Mouse (Mus musculus) limb, embryonic 15.5 days (tissue): Measurements from ENCODE around the gene Slc5a4a. TPM values are rescaled to one million over a fixed set of nuclear protein-coding genes. Genes with fewer than 3 reads are reported as not detected.

Source experiments
- ATAC-seq: fragments of 200-750 bp; cut with Nextera tagmentation; 2 replicates; pipeline ENCODE4 v1.8.0; 2017; ENCODE audit warnings: low read depth, moderate TSS enrichment; ENCODE audit not compliant: insufficient number of reproducible peaks, low FRiP score, low TSS enrichment
- H3K27ac ChIP-seq: fragments of 300-500 bp; sonication (generic); 2 replicates; pipeline ENCODE4 v1.5.1; 2015; ENCODE audit warnings: moderate library complexity, mild to moderate bottlenecking, inconsistent platforms
- H3K27me3 ChIP-seq: fragments of 300-500 bp; sonication (generic); 2 replicates; pipeline ENCODE4 v1.6.1; 2015; ENCODE audit warnings: inconsistent platforms
- H3K36me3 ChIP-seq: fragments of 300-500 bp; sonication (generic); 2 replicates; pipeline ENCODE4 v1.6.1; 2015; ENCODE audit warnings: inconsistent platforms
- H3K4me1 ChIP-seq: fragments of 300-500 bp; sonication (generic); 2 replicates; pipeline ENCODE4 v1.6.1; 2015; ENCODE audit warnings: inconsistent platforms
- H3K4me2 ChIP-seq: fragments of 300-500 bp; sonication (generic); 2 replicates; pipeline ENCODE4 v1.6.1; 2015; ENCODE audit warnings: mild to moderate bottlenecking, inconsistent platforms
- H3K4me3 ChIP-seq: fragments of 300-500 bp; sonication (generic); 2 replicates; pipeline ENCODE4 v1.5.1; 2015; ENCODE audit warnings: mild to moderate bottlenecking, inconsistent platforms
- H3K9ac ChIP-seq: fragments of 300-500 bp; sonication (generic); 2 replicates; pipeline ENCODE4 v1.6.1; 2015; ENCODE audit warnings: inconsistent platforms
- H3K9me3 ChIP-seq: fragments of 300-500 bp; sonication (generic); 2 replicates; pipeline ENCODE4 v1.6.1; 2016; ENCODE audit warnings: inconsistent platforms
- WGBS: fragments of 180-500 bp; shearing (Covaris S2); methylation state at CpG from one replicate; pipeline ENCODE4 v1.1.7; 2015; 5-methylcytosine and 5-hydroxymethylcytosine counted together
- microRNA counts: library from miRNA; unstranded; fragments of <30 nt; microRNA quantifications from one replicate; lab custom pipeline; 2016
- microRNA-seq: library from miRNA; unstranded; fragments of <30 nt; microRNA quantifications from one replicate; pipeline ENCODE4, GENCODE M21; 2016
- polyA plus RNA-seq: library from polyadenylated mRNA; unstranded; fragments of >200 nt; fragmentation: Nextera tagmentation; extraction: Ambion mirVana; gene quantifications from 2 replicates; pipeline ENCODE4 v1.2.1, GENCODE M21; 2015

The Slc5a4a gene
- polyA plus RNA-seq, 1 experiment from 2014 or later, result not detected

DNA sequence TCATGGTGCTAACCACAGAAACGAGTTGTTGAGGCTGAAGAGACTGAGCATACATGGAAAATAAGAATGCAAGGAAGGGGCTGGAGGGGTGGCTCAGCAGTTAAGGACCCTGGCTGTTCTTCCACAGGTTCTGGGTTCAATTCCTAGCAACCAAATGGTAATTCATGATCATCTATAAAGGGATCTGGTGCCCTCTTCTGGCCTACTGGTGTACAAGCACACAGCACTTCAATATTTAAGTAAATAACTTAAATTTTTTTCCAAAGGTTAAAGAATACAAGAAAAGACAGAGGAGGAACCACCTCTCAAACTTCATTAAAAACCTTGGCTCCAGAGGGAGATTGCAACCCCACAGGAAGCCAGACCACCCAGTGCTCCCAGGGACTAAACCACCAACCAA, 82.4 kb downstream of the Slc5a4a start:
- no peak overlapping the region for H3K4me3 ChIP-seq

DNA sequence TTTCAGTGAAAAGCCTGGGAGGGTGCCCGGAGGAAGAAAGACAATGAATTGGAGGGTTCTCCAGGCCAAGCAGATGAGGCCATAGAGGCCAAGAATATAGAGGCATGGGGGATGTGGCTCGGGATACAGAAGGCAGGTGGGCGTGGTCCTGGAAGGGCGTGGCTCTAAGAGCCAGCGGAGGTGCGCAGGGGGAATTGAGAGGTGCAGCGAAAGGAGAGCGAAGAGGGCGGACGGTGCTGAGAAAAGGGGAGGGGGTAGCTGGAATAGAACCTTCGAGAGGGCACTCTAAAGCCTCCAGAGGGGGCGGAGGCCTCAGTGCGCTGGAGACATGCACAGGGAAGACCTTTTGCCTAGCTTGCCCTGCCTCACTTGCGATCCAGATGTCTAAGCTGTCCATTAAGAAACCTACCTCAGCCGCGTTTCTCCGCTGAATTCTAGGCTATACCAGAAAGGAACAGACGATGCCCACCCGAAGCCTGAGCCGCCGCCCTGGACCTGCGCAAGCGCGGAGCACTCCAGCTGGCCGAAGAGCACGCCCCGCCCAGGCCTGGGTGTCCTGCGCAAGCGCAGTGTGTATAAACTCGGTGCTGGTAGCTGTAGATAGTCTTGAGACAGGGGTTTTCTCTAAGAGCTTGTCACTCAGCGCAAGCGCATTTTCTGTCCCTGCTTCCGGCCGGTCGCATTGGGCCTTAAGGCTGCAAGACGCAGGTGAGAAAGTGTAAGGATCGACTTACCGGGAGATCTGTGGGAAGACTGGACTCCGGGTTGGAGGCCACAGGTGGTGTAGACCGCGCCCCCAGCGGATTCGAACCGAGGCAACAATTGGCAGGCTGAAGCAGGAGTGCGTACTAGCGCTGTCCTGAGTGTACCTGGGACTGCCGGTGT, 90.3 kb downstream of the Slc5a4a start, which contains the start of gene Prmt2:
Prmt2 (minus strand) TSS at position 525 of the 885 bp plus-strand sequence.
- peak within 1 kb of the TSS; percentile 77 for H3K4me3 ChIP-seq
- WGBS, result under 1% methylated on average over 47 of the region's 47 CpGs
- peaks cover 18% of the 10 kb centered on the region; the same call in 1 of the 2 replicates for H3K4me1 ChIP-seq
- no peaks in the 10 kb centered on the region for H3K9me3 ChIP-seq
- H3K27ac ChIP-seq, result peak within 1 kb of the TSS; percentile 92
- H3K9ac ChIP-seq, result peak within 1 kb of the TSS; percentile 69
- ATAC-seq, result peak; percentile 96
- H3K4me2 ChIP-seq, result peak within 1 kb of the TSS; percentile 80
- H3K27me3 ChIP-seq, result no peaks in the 10 kb centered on the region
- H3K36me3 ChIP-seq, result peaks cover 4% of the 10 kb centered on the region; the same call in 1 of the 2 replicates

More for the DNA sequence above, 82.4 kb downstream of the Slc5a4a start:
- H3K27me3 ChIP-seq, result no peaks in the 10 kb centered on the region
- no peak for ATAC-seq
- no peaks in the 10 kb centered on the region for H3K9me3 ChIP-seq
- peaks cover 13% of the 10 kb centered on the region for H3K36me3 ChIP-seq
- peaks cover 2% of the 10 kb centered on the region; the same call in 1 of the 2 replicates for H3K4me1 ChIP-seq
- no peak overlapping the region for H3K9ac ChIP-seq
- H3K27ac ChIP-seq, result no peak overlapping the region
- 71% methylated on average over 1 of the region's 1 CpGs for WGBS
- H3K4me2 ChIP-seq, result no peak overlapping the region

MicroRNA genes within 50 kb of the gene (microRNA counts, 519-probe panel; counts per million panel counts)
- microRNA mmu-miR-678 (lab: Ali Mortazavi, UCI), result 1,588 counts per million, percentile 18 among the panel's probes with 10 or more counts

Small RNA genes within 50 kb of the gene (microRNA-seq; reads per million reads assigned to microRNA genes)
- gene Mir678, result not detected

Other genes with a start within 250 kb of the Slc5a4a start
- 185 and 188 TPM in 2 replicates for gene Smarcb1, start 225.8 kb upstream of the Slc5a4a start, polyA plus RNA-seq
- 17.5 and 31.0 TPM in 2 replicates for gene Chchd10, start 214.3 kb upstream of the Slc5a4a start, polyA plus RNA-seq
- 205 and 245 TPM in 2 replicates for gene Mmp11, start 211.0 kb upstream of the Slc5a4a start, polyA plus RNA-seq
- gene Gm867, start 206.8 kb upstream of the Slc5a4a start, polyA plus RNA-seq, result 0.41 TPM in 1 of 2 replicates, not detected in the other
- gene Vpreb3, start 204.4 kb upstream of the Slc5a4a start, polyA plus RNA-seq, result 1.1 TPM in 2 replicates
- not detected in 2 replicates for gene Gm5134, start 192.9 kb upstream of the Slc5a4a start, polyA plus RNA-seq
- gene Zfp280b, start 114.8 kb upstream of the Slc5a4a start, polyA plus RNA-seq, result 15.5 and 15.9 TPM in 2 replicates
- not detected in 2 replicates for gene Slc5a4b, start 36.5 kb upstream of the Slc5a4a start, polyA plus RNA-seq
- 53.6 and 62.6 TPM in 2 replicates for gene Prmt2, start 90.4 kb downstream of the Slc5a4a start, polyA plus RNA-seq
- 9.5 and 11.7 TPM in 2 replicates for gene S100b, start 106.4 kb downstream of the Slc5a4a start, polyA plus RNA-seq
- gene Dip2a, start 197.8 kb downstream of the Slc5a4a start, polyA plus RNA-seq, result 13.7 and 14.8 TPM in 2 replicates